Mouse (Mus musculus): ENCODE measurements at regions not wholly inside any gene's neighbourhood (a gene's known extent, or its start where the extent isn't known, plus 50 kb on each side); places are given as distances from the start of the nearest gene placed in this dataset.

GRCm38 (mm10) chr2:17290709-17291108 is 440.6 kb downstream of the Nebl start:
- no peak for DNase-seq (ENCODE audit: low spot score)

GRCm38 (mm10) chr2:17287598-17287997 is 443.7 kb downstream of the Nebl start:
- DNase-seq (ENCODE audit: low spot score), result no peak

DNA sequence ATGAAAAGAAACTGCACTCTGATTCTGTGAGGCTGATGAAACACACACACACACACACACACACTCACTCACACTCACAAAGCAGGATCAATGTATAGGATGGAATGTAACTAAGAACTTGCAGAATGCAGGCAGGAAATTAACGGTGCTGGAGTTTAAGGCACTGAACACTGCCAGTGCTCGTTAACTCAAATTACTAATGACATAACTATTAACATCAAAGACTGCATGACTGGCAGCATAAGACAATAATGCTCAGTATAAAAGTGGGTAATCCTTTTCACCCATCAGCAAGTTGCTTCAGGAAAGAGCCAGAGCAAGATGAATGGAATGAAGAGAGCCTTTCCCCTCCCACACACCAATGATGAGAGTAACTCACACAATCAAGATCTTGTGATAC is 481.3 kb downstream of the Nebl start:
- DNase-seq (ENCODE audit: low spot score), result no peak

DNA sequence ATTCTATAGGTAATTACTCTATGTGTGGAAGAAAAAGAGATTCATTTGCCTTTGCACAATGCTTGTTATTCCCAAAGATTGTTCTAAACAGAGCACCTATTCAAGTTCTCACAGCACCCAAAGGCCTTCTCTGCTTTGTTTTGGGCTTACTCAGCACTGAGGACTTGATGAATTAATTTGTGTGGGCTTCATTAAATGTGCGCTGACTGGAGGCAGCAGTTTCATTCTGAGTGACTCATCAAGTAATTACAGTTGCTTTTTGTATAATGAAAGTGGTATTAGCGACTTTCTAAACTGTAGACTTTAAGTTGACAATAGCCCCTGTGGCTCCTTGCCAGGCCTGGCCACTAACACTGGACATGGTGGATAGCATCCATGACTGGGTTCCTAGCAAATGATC is 485.4 kb downstream of the Nebl start:
- no peak for DNase-seq (ENCODE audit: low spot score)

- DNase-seq (ENCODE audit: low spot score), result no peak
Measured at GRCm38 (mm10) chr2:17215607-17216006, 515.7 kb downstream of the Nebl start.

GRCm38 (mm10) chr2:17214881-17215280 is 516.4 kb downstream of the Nebl start:
- no peak for DNase-seq (ENCODE audit: low spot score)

- no peak for DNase-seq (ENCODE audit: low spot score)
Measured at GRCm38 (mm10) chr2:17212566-17212965, 518.7 kb downstream of the Nebl start.

GRCm38 (mm10) chr2:17211105-17211504 is 520.2 kb downstream of the Nebl start:
- DNase-seq (ENCODE audit: low spot score), result no peak

- no peak for DNase-seq (ENCODE audit: low spot score)
Measured at GRCm38 (mm10) chr2:17193611-17194010, 537.7 kb downstream of the Nebl start.

GRCm38 (mm10) chr2:17189169-17189568 is 542.1 kb downstream of the Nebl start:
- DNase-seq (ENCODE audit: low spot score), result no peak

- DNase-seq (ENCODE audit: low spot score), result no peak
Measured at GRCm38 (mm10) chr2:17187822-17188221, 543.4 kb downstream of the Nebl start.

DNA sequence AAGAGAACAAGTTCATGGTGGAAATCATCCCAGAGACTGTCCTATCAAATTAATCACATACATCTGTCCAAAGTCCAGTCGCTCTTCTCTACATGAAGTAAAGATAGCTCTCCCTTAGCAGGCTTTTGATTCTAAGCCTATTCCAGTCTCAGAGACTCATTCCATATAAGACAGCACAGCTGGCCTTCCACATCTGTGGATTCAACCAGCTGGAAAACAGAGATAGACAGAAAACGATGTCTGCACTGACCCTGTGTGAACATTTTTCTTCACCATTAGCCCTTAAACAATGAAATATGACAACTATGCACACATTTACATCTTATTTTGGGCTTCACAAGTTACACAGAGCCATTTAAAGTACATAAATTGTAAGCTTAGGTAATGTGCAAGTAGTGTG is 547.6 kb downstream of the Nebl start:
- DNase-seq (ENCODE audit: low spot score), result no peak

DNA sequence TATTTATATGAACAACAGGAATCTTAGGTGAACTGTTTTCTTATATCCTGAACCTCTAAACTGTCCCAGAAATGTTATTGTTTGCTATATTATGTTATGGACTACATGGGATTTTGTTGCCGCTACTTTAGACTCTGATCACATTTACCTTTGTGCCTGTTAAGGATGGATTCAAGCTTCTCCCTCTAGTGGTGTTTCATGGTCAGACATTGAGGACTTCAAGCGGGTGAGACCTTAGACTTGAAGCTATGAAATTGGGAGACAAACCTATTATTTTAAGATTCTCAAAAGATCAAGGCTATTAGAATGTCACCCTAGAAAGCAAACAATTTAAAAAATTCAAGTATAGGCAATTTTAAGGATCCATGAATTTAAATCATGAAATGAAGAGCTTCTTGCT is 549.7 kb downstream of the Nebl start:
- no peak for DNase-seq (ENCODE audit: low spot score)

DNA sequence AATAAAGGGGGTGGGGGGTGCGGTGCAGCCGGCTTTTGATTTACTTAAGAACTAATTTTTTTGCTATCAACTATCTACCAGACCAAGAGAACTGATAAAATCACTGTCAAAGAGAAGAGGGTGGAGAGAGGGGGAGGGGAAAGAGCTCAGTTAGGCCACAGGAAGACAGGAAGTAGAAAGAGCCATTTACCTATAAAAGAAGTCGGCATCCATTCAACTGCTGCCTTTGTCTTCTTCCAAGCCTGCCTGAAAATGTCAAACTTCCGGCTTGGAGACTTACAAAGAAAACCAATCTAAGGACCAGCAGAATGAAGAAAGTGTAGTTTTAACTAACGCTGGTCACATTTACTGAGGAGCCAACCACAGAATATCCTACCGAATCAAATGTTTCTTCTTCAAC is 562.4 kb downstream of the Nebl start:
- no peak for DNase-seq (ENCODE audit: low spot score)

DNA sequence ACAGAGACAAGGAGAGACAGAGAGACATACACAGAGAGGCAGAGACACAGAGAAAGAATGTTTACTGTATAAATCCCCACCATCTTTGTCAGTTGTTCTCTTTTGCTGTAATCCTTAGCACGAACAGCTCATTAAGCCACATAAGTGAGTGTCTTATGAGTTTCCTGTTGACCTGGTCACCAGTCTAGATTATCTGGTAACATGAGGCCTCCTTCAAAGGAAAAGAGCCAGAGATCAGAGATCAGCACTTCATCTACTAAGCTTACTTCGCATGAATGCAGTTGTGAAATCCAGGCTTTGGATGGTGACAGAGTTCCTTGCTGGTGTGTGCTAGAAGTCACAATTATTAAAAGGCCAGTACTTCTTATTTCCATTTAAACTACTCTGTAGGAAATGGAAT is 566.2 kb downstream of the Nebl start:
- no peak for DNase-seq (ENCODE audit: low spot score)

DNA sequence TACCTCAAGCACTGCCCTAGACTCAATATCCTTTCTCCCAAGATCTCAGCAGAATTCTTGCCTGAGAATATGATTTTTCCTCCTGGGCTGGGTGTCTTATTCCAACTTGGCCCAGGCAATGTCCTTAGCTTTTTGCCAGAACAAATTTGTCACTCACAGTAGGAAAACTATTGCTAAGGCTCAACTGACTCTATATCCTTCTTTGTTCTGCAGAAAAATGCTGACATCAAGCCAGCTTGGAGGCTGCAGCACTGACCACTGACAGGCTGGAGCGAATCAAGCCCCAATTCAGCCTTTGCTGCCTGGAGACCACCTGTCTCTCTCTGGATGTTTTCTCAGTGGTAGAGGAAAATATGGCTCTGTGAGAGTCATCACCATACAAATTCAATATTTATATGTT is 572.8 kb downstream of the Nebl start:
- DNase-seq (ENCODE audit: low spot score), result no peak

GRCm38 (mm10) chr2:17157336-17157735 is 573.9 kb downstream of the Nebl start:
- no peak for DNase-seq (ENCODE audit: low spot score)

- DNase-seq (ENCODE audit: low spot score), result no peak
Measured at GRCm38 (mm10) chr2:17155596-17155995, 575.7 kb downstream of the Nebl start.

GRCm38 (mm10) chr2:17123626-17124025 is 607.6 kb downstream of the Nebl start:
- DNase-seq (ENCODE audit: low spot score), result no peak

- DNase-seq (ENCODE audit: low spot score), result no peak
Measured at GRCm38 (mm10) chr2:17117292-17117691, 614.0 kb downstream of the Nebl start.

- no peak for DNase-seq (ENCODE audit: low spot score)
Measured at GRCm38 (mm10) chr2:17111177-17111576, 620.1 kb downstream of the Nebl start.

- no peak for DNase-seq (ENCODE audit: low spot score)
Measured at GRCm38 (mm10) chr2:17101161-17101560, 630.1 kb downstream of the Nebl start.

DNA sequence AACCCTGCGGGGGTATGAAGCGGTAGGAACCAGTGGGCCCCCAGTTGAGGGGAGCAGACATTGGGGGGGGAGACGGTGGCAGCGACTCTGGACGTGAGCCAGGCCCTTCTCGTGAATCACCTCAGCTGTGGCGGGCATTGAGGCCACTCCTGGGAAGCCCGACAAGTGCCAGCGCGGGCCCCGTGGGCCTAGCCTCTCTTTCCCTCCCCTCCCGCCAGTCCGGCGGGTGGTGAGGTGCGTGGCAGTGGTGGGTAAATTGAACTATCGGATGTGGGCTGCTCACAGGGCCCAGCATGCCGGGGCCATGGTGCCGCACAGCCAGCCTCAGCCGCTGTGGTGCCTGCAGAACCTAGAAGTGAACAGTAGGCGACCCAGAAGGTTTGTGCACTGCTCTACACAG is 633.7 kb downstream of the Nebl start:
- no peak for DNase-seq (ENCODE audit: low spot score)

DNA sequence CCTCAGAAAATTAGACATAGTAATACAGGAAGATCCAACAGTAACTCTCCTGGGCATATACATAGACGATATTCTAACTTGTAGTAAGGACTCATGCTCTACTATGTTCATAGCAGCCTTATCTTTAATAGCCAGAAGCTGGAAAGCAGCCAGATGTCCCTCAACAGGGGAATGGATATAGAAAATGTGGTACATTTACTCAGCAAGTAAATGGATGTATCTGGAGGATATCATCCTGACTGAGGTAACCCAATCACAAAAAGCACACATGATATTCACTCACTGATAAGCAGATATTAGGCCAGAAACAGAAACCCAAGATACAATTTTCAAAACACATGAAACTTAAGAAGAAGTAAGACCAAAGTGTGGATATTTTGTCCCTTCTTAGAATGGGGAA is 639.8 kb downstream of the Nebl start:
- no peak for DNase-seq (ENCODE audit: low spot score)

DNA sequence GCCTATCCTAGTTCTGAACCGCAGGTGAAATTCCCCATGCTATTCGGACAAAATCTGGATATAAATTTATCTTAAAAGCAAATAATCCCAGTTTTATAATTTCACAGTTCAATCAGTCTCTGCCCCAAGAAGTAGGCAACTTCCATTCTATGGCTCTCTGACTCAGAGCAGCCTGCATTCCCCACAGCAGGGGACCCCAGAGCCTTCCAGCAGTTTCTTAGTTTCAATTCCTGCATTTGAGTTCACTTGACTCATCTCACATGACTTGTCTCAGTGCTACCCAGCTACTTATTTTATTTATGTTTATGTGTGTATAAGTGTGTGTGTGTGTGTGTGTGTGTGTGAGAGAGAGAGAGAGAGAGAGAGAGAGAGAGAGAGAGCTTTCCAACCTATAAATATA is 650.0 kb downstream of the Nebl start:
- no peak for DNase-seq (ENCODE audit: low spot score)

All from ovary, postnatal 36 days (tissue).